Mouse (Mus musculus): ENCODE data around the gene Atxn7l3b.

Atxn7l3b gene

GRCm38 (mm10) chr10:112928452-112929221 lies at the start of gene Atxn7l3b:
Atxn7l3b (minus strand) TSS chr10:112929001.
- peak; percentile 93 for DNase-seq (ENCODE audit: low spot score)

GRCm38 (mm10) chr10:112977586-112977985 lies 48.8 kb upstream of the Atxn7l3b start:
- no peak for DNase-seq (ENCODE audit: low spot score)

- DNase-seq (ENCODE audit: low spot score): no peak
Observed at GRCm38 (mm10) chr10:112973286-112974026, 44.7 kb upstream of the Atxn7l3b start.

- no peak for DNase-seq (ENCODE audit: low spot score)
Observed at GRCm38 (mm10) chr10:112970002-112970589, 41.3 kb upstream of the Atxn7l3b start.

GRCm38 (mm10) chr10:112967578-112967977 lies 38.8 kb upstream of the Atxn7l3b start:
- DNase-seq (ENCODE audit: low spot score): no peak

GRCm38 (mm10) chr10:112962216-112962615 lies 33.4 kb upstream of the Atxn7l3b start:
- DNase-seq (ENCODE audit: low spot score): peak; percentile 6

GRCm38 (mm10) chr10:112954140-112954539 lies 25.3 kb upstream of the Atxn7l3b start:
- no peak for DNase-seq (ENCODE audit: low spot score)

GRCm38 (mm10) chr10:112948453-112948852 lies 19.7 kb upstream of the Atxn7l3b start:
- no peak for DNase-seq (ENCODE audit: low spot score)

GRCm38 (mm10) chr10:112929222-112929615 lies 418 bp upstream of the Atxn7l3b start:
- peak; percentile 7 for DNase-seq (ENCODE audit: low spot score)

GRCm38 (mm10) chr10:112926961-112927360 lies 1.8 kb downstream of the Atxn7l3b start:
- no peak for DNase-seq (ENCODE audit: low spot score)

GRCm38 (mm10) chr10:112926271-112926670 lies 2.5 kb downstream of the Atxn7l3b start:
- DNase-seq (ENCODE audit: low spot score): no peak

DNA sequence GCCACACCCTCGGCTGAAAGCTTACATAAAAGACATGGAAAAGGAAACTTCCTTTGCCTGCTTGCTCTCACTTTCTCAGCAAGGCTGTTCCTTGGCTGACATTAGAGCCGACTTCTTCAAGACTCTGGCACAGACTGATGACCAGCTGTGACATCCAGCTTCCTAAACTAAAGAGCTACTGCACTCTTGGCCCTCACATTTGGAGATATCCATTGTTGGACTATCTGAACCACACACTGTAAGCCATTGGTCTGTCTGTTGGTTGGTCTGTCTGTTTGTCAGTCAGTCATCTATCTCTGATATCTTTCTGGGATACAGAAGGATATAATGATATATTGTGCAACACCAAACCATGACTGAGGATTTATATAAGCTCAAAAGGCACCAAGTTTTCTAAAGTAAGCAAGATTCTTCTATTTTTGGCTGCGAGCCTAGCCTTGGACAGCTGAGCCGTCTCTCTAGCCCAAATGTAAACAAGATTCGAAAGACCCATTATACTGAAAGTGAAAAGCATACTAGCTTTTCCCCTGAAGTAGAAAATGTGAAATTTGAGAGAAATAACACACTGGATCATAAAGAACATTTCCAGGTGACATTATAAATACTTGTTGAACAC lies 12.1 kb downstream of the Atxn7l3b start:
- no peak for DNase-seq (ENCODE audit: low spot score)

- no peak for DNase-seq (ENCODE audit: low spot score)
Observed at GRCm38 (mm10) chr10:112900243-112900642, 28.6 kb downstream of the Atxn7l3b start.

DNA sequence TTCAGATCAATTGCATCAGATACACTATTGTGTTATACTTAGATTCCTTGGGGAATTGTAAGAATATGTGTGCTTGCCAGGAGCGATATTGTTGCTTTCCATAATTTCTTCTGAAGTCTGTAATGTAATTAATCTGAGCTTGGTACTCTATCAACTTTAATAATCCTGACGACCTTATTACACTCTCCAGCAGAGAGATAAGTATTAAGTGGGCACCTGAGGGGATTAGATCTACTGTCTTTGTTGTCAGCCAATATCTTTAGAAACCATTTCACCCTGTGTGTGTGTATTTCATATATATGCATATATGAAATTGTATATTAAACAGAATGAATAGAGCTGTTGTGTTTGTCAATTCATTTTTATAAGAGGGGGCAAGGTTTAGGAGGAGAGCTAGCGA lies 29.0 kb downstream of the Atxn7l3b start:
- DNase-seq (ENCODE audit: low spot score): no peak

DNA sequence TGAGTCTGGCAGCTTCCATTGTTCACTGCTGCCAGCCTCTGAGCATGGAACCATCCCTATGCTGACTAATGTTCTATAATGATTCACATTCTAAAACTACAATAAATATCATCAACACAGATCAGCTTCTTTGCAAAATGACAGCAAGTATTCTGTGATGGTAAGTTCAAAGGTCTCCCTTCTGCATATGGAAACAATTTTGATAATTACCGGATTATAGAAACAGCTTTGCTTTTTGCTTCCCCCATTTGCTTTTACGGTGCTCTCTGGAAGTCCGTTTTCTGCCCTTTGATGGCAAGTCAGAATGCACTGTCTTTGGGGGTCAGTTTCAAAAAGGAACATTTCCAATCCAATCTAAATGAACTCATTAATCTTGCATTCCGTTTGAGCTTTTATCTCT lies 32.2 kb downstream of the Atxn7l3b start:
- DNase-seq (ENCODE audit: low spot score): peak; percentile 42

GRCm38 (mm10) chr10:112893622-112894252 lies 35.1 kb downstream of the Atxn7l3b start:
- no peak for DNase-seq (ENCODE audit: low spot score)

DNA sequence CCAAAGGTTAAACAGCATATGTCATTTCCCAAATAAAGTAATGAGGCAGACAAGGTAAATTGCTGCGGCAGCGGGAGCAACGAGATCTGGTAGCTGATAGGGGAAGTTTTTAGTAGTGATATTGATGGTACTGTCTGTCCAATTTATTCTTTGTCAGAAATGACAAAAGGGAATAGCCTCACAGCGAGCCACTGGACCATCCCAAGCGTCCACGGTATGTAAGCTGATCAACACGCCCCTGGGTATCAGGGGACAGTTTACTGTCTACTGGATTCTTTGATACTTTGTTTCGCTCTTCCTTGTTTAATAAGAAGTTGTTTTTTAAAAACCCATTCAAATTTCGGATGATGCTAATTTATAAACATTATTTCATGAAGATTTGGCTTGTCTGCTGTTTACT lies 44.7 kb downstream of the Atxn7l3b start:
- no peak for DNase-seq (ENCODE audit: low spot score)

DNA sequence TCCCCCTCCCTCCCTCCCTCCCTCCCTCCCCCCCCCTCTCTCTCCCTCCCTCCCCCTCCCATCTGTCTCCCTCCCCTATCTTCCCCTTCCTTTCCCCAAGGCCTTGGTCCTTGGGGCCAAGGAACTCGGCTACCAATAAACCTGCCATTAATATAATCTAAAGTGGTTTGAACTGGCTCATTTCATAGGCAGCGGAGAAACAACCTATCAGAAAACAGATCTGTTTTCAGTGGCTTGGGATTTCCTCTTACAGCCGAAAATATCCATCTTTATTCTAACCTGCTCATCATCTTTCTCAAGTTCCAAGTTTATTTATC lies 45.2 kb downstream of the Atxn7l3b start:
- no peak for DNase-seq (ENCODE audit: low spot score)

DNA sequence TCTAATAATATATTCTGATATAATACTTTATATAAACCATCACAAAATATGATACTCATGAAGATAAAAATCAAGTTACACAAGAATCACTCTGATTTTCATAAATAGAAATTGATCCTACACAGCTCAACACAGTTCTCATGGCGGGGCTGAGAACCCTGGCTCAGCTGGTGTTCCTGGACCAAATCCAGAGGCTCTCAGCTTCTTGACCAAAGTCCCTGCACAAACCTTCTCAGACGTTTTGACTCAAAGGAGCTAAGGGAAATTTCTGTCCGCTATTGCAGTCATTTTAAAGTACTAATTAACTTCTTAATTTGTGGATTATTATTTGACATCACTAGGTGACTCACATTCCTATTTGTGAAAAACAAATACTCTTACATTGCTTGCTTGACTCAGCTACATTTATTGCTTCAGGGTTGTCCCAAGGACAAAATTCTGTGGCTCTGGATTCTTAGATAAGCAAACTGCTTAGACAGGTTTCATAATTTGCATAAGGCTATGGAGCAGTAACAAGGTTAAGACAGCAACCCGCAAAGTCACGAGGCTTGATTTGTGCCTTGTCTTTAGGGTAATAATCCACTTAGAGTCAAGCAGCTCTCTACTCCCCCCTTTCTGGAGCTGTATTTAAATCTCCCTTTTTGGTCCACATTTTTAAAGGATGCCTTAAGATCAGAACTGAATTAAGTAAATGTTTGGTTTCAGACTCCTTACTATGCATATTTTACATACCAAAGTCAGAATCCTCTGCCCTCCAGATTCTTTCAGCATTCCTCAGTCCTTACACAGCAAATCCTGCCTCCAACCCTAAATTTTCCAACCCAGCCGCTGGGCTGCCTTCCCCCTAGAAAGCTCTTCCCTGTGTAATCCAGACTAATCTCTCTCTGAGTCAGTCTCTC lies 45.8 kb downstream of the Atxn7l3b start:
- DNase-seq (ENCODE audit: low spot score): no peak

DNA sequence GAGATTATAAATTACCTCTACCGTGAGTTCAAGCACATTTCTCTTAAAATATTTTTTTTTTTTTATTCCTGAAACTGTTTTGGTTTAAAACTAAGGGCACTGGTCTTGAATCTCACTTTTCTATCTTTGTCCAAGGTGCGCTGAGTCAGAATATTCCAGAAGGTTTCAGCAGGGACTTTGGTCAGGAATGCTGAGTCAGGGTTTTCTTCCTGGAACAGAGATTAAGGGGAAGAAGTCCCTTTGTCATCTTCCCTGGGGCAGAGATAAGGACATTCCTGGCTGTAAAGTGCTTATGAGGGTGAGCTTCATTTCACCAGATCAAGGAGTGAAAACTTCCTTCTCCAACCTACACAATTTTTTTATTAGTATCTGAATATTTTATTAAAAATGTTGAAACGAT lies 46.7 kb downstream of the Atxn7l3b start:
- DNase-seq (ENCODE audit: low spot score): no peak

Data from embryo, embryonic 10.5 days (tissue).